Mouse (Mus musculus) small intestine, adult 2 months (tissue): ENCODE data around the gene Gdpgp1. TPM values are rescaled to one million over a fixed set of nuclear protein-coding genes. Genes with fewer than 3 reads are reported as not detected.

Experiments used
- H3K27ac ChIP-seq: fragments of 200-500 bp; 2 replicates; pipeline ENCODE4 v1.5.1; 2012; ENCODE audit warnings: low read depth, low read length, control low read depth, inconsistent platforms; ENCODE audit not compliant: insufficient read depth
- H3K27me3 ChIP-seq: fragments of 200-500 bp; 2 replicates; pipeline ENCODE4 v1.6.1; 2012; ENCODE audit warnings: mild to moderate bottlenecking, moderate library complexity, low read length, inconsistent platforms; ENCODE audit not compliant: control insufficient read depth, insufficient read depth
- H3K36me3 ChIP-seq: fragments of 200-500 bp; 2 replicates; pipeline ENCODE4 v1.6.1; 2012; ENCODE audit warnings: mild to moderate bottlenecking, low read length, control low read depth, inconsistent platforms; ENCODE audit not compliant: control insufficient read depth, insufficient read depth
- H3K4me1 ChIP-seq: fragments of 200-500 bp; 2 replicates; pipeline ENCODE4 v1.6.1; 2012; ENCODE audit warnings: low read length, inconsistent platforms, mixed read lengths; ENCODE audit not compliant: control insufficient read depth, insufficient read depth, insufficient read length
- H3K4me3 ChIP-seq: fragments of 200-500 bp; 2 replicates; pipeline ENCODE4 v1.5.1; 2012; ENCODE audit warnings: low read depth, mild to moderate bottlenecking, control low read depth, inconsistent platforms, low read length, moderate library complexity
- CTCF ChIP-seq: fragments of 200-500 bp; IDR thresholded peaks from 2 replicates; pipeline ENCODE4 v1.5.1; 2012; ENCODE audit warnings: low read depth, mild to moderate bottlenecking, control low read depth, inconsistent platforms, low read length, moderate library complexity, mixed read lengths; ENCODE audit not compliant: insufficient replicate concordance, insufficient read length; ENCODE audit errors: extremely low read depth
- POLR2A ChIP-seq: fragments of 200-500 bp; IDR thresholded peaks from 2 replicates; pipeline ENCODE4 v1.6.1; 2012; ENCODE audit warnings: low read depth, mild to moderate bottlenecking, control low read depth, inconsistent platforms, low read length, moderate library complexity
- WGBS: fragments of 180-500 bp; shearing (Covaris S2); methylation state at CpG from one replicate; pipeline ENCODE4 v1.1.7; 2018; 5-methylcytosine and 5-hydroxymethylcytosine counted together
- polyA plus RNA-seq: library from polyadenylated mRNA; depleted of rRNA; stranded (reverse); fragments of >200 nt; gene quantifications from 2 replicates; pipeline ENCODE4 v1.2.3, GENCODE M21; 2012

Gene Gdpgp1
- polyA plus RNA-seq, 1 experiment = 3.2 TPM

- Histone ChIP-seq H3K27me3 (no peaks in the 10 kb centered on the region), H3K27ac (no peak overlapping the region), H3K36me3 (peaks cover 64% of the 10 kb centered on the region), H3K4me1 (peaks cover 4% of the 10 kb centered on the region), H3K4me3 (no peak overlapping the region)
- WGBS = 84% methylated on average over 4 of the region's 4 CpGs
- TF ChIP-seq CTCF (no peak), POLR2A (no peak)
These were observed 5.6 kb upstream of the Gdpgp1 start for GRCm38 (mm10) chr7:80227065-80227464.

DNA sequence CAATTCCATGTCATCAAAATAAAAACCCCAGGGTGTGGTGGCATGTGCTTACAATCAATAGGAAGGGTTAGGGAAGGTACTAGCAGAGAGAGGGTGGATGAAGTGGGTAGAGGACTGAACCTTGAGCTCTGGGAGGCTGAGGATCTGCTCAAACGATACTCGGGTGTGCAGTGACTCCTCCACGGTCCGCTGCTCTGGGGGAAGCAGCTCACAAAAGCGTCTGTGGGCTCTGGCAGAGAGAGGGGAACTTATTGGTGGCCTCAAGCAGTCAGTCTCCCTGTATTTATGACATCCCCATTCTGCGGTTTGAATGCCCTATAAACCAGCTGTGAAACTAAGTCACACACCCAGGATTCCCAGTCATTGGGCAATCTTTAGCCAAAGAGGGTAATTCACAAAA lies 2.5 kb upstream of the Gdpgp1 start:
- TF ChIP-seq POLR2A (no peak), CTCF (no peak)
- no peaks in the 10 kb centered on the region for H3K27me3 ChIP-seq
- peak overlapping the region; percentile 36 for H3K4me3 ChIP-seq
- WGBS = 25% methylated on average over 6 of the region's 6 CpGs
- H3K27ac ChIP-seq = peak overlapping the region; percentile 100
- H3K36me3 ChIP-seq = peaks cover 37% of the 10 kb centered on the region
- H3K4me1 ChIP-seq = peaks cover 6% of the 10 kb centered on the region

DNA sequence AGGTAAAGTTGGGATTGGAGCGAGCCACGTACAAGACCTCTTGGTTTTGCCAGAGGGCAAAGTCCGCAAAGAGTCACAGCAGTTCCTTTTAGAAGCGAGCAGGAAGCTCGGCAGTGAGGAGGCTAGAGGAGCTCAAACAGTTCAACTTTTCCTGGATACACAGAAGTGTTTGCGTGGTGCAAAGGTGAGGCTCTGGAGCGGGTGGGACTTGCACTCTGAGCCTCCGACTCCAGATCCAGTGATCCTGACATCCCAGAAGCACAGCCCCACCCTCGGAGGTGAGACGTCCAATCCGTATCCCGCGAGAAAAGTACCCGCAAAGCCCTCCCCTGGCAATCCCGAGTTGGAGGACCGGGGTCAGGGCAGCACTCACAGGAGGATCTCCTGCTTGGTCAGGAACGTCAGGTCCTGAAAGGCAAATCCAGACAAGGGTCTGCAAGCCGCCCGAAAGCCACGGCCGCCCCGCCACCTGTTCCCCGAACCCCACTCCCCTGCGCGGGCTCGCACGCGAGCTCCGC lies 635 bp upstream of the Gdpgp1 start:
- WGBS = under 1% methylated on average over 29 of the region's 29 CpGs

DNA sequence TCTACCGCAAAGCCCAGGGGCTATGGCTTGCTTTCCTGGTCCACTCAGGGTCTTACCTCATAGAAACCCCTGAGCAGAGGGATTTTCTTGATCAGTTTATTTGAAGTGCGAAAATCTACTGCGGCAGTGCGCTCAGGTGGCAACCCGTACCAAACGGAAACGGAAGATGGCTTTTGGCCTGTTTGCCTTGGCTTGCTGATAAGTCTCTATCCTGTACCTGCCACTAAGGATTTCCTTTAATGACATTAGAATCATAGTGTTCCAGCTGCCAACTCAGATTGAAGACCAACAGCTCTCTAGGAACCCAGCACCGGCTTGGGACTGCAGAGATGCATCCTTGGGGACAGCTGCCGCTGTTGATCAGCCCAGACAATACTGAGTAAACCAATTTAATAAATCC lies 1.1 kb downstream of the Gdpgp1 start:
- Histone ChIP-seq H3K4me1 (peaks cover 5% of the 10 kb centered on the region; the same call in 1 of the 2 replicates), H3K36me3 (peaks cover 17% of the 10 kb centered on the region), H3K27ac (peak overlapping the region; percentile 51; the same call in 1 of the 2 replicates), H3K27me3 (no peaks in the 10 kb centered on the region), H3K4me3 (peak overlapping the region; percentile 53)
- TF ChIP-seq POLR2A (no peak), CTCF (no peak)
- WGBS = 29% methylated on average over 9 of the region's 9 CpGs

More for the DNA sequence above, 635 bp upstream of the Gdpgp1 start:
- Histone ChIP-seq H3K4me1 (peaks cover 6% of the 10 kb centered on the region), H3K36me3 (peaks cover 23% of the 10 kb centered on the region), H3K4me3 (peak overlapping the region; percentile 83), H3K27me3 (no peaks in the 10 kb centered on the region), H3K27ac (peak overlapping the region; percentile 100)
- no peak for TF ChIP-seq CTCF
- no peak; the same call in 1 of the 2 replicates for TF ChIP-seq POLR2A

DNA sequence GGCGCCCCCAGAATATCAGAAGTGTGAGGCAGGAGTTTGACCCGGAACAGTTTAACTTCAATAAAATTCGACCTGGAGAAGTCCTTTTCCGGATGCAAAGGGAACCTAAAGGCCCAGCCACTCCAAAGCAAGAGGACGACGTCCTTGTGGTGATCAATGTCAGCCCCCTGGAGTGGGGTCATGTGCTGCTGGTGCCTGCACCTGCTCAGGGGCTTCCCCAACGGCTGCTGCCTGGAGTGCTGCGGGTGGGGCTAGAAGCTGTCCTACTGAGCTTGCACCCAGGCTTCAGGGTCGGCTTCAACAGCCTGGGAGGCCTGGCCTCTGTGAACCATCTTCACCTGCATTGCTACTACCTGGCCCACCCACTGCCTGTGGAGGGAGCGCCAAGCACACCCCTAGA lies 5.9 kb downstream of the Gdpgp1 start:
- H3K4me3 ChIP-seq = no peak overlapping the region

GRCm38 (mm10) chr7:80241661-80242060 lies 9.0 kb downstream of the Gdpgp1 start:
- H3K27me3 ChIP-seq = no peaks in the 10 kb centered on the region
- H3K36me3 ChIP-seq = peaks cover 29% of the 10 kb centered on the region
- H3K27ac ChIP-seq = peak overlapping the region; percentile 26; the same call in 1 of the 2 replicates
- H3K4me3 ChIP-seq = no peak overlapping the region
- peaks cover 1% of the 10 kb centered on the region; the same call in 1 of the 2 replicates for H3K4me1 ChIP-seq
- WGBS = 72% methylated on average over 4 of the region's 4 CpGs
- TF ChIP-seq CTCF (no peak), POLR2A (no peak)

More for the DNA sequence above, 5.9 kb downstream of the Gdpgp1 start:
- Histone ChIP-seq H3K27ac (no peak overlapping the region), H3K27me3 (no peaks in the 10 kb centered on the region), H3K4me1 (peaks cover 3% of the 10 kb centered on the region; the same call in 1 of the 2 replicates), H3K36me3 (peaks cover 29% of the 10 kb centered on the region)
- 87% methylated on average over 10 of the region's 10 CpGs for WGBS
- TF ChIP-seq POLR2A (no peak), CTCF (no peak)

DNA sequence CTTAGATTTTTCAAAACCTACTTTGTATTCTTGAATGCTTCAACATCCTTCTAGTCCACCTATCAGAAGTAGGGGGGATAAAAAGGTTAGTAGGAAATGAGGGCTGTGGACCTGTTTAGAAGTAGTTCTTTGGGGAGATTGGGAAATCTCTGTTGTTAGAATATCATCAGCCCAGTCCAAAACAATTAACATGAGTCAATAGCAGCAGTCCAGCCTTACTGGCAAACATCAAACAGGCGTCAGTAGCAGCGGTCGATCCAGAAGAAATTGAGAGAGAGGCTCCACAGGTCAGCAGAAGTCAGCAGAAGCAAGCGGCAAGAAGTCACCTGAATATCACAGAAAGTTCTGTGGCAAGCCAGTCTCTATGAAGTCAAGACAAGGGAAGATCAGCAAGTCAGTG lies 12.2 kb downstream of the Gdpgp1 start:
- 90% methylated on average over 4 of the region's 4 CpGs for WGBS
- Histone ChIP-seq H3K27ac (no peak overlapping the region), H3K4me1 (peaks cover 1% of the 10 kb centered on the region), H3K27me3 (no peaks in the 10 kb centered on the region), H3K4me3 (no peak overlapping the region), H3K36me3 (peaks cover 9% of the 10 kb centered on the region)
- TF ChIP-seq POLR2A = no peak
- TF ChIP-seq CTCF = no peak

DNA sequence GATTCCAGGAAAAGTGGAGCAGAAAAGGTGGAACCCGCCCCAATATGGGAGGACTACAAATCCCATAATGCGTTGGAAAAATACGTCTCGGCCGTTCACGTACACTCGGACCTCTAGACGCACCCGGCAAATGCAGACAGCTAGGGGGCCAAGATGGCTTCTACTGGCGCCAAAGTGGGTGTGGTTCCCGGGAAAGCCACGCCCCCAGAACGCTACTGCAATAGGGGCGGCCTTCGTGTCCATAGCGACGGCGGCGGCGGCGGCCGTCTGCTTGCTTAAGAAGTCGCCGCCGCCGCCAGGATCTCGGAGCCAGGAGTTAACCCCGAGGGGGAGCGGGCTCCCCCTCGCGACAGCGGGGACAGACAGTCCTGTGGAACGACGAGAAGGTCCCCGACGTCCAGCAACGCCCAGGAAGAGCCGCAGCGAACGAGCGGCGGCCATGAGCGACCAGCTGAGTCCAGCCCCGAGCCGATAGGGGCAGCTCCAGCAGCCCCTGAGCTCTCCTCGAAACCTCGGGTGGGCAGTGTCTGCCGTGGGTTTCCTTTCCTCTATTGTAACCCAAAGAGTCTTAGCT lies 13.6 kb downstream of the Gdpgp1 start, which contains the start of gene Ttll13:
Gene Ttll13, plus strand, starts transcription at position 229 of the 574 bp plus-strand sequence.
- WGBS = under 1% methylated on average over 48 of the region's 48 CpGs
- TF ChIP-seq CTCF (peak; percentile 39; the same call in 1 of the 2 replicates), POLR2A (peak; percentile 71)

More for the DNA sequence above, 13.6 kb downstream of the Gdpgp1 start, which contains the start of gene Ttll13:
- Histone ChIP-seq H3K36me3 (no peaks in the 10 kb centered on the region), H3K4me3 (peak within 1 kb of the TSS; percentile 72), H3K27me3 (no peaks in the 10 kb centered on the region), H3K27ac (peak within 1 kb of the TSS; percentile 68), H3K4me1 (peaks cover 4% of the 10 kb centered on the region)
